Mouse (Mus musculus) heart, postnatal 25 days (tissue): ENCODE data around the gene Tmem198b. TPM values are rescaled to one million over a fixed set of nuclear protein-coding genes. Genes with fewer than 3 reads are reported as not detected.
"Not testable (repeated sequence)": the region's sequence is repeated elsewhere in the genome, so short reads cannot be mapped to it uniquely, and the experiment has no call there.

Source experiments
- DNase-seq: peaks from one replicate; pipeline ENCODE4 v3.0.0; 2022; ENCODE audit warnings: low spot score
- intact Hi-C: fragments of 180-260 bp; cut with DNase I; formaldehyde crosslinking; loops from one replicate; pipeline ENCODE4 v1.15.1; 2025
- total RNA-seq, 2 experiments: library from RNA; stranded (reverse); gene quantifications; 2 replicates each; pipeline ENCODE4 v1.2.3; 2021

The Tmem198b gene
- 1 to 10 TPM; 5.8 to 6.4 TPM for total RNA-seq

DNA sequence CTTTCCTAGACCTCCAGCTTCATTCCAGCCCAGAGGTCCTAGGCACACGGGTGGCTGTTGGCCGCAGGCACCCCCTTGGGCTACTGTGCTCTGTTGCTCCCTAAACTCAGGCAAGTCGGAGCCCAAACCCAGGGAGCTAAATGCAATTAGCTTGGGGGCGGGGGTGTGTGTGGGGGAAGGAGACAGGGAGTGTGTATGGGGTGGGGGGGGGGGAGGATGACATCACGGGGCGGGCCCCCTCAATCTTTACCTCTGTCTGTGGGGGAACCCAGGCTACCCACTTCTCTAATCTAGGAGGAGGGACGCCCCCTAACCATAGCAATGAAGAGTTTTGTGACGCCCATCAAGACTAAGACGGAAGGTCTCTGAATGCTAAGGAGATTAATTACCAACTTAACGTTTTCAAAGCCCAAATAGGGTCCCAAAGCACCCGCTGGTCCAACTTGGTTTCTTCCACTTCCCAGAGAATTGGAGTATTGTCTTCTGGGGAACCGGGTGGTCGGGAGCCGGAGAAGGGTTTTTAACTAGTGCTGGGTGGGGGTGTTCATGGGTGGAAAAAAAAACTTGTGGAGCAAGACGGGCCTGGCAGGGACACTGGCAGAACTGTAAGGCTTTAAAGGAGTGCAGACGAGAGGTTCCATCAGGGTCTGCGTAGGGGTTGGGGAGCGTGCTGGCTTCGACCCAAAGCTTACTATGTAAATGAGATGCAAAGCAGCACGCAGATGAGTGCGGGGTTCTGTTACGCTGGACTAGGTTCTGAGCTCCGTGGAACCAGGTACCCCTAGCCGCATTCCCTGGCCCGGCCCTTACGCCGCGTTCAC, at the start of gene Tmem198b:
TSS of gene Tmem198b (minus strand) at position 100 of the 821 bp plus-strand sequence.
- peak; percentile 58 for DNase-seq
- intact Hi-C loops: loop anchor here (1.0 kb wide), 1 partner anchor 56 kb away; no protein-coding TSS in a partner anchor

DNA sequence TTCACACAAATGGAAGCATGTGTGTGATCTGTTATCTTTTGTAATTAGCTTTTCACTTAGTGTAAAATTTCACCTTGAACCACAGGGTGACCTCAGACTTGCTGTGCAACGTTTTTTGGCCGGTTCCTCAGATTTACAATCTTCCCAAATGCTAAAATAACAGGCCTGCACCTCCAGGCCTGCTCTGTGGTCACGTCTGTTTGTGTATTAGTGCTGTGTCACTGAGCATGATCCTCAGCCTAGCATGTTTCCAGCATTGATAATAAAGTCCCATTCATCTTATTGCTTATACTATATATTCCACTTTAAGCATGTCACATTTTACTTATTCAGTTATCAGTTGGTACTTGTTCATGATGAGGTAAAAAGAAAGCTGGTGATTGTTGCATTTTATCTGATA, 46.2 kb upstream of the Tmem198b start:
- intact Hi-C loops: no loop called here
- no peak for DNase-seq

DNA sequence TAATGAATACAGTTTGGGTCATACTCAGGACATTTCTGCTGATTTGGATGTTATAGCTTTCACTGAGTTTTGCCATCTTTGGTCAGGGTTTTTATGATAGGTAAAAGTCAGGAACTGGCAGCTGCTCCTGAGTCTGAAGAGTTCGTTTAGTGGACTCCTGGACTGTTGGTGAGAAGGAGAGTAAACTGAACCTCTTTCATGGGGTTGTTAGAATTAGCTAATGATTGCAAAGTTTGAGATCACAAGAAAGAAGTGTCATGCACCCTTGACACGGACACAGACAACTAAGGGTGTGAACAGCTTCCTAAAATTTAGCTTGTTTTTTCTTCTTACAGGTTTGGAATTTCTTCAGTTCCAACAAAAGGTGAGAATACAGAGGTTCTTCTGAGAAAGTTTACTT, 44.3 kb upstream of the Tmem198b start:
- DNase-seq: no peak
- intact Hi-C loops: loop anchor here (10.0 kb wide), 1 partner anchor 126 kb away; no protein-coding TSS in a partner anchor

DNA sequence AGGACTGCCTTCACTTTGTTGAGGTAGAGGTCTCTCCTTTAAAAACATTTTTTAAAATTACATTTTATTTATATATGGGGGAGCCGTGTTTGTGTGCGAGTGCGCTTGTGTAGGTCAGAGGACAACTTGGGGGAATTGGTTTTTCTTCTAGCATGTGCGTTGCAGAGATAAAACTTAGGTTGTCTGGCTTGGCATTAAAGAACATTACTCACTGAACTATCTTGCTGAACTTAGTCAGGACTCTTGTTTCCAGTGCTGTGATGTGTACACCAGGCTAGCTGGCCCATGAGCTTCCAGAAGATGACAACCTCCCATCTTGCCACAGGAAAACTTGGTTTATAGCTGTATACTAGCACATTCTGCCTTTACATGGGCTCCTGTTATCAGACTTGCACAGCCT, 42.5 kb upstream of the Tmem198b start:
- DNase-seq: no peak
- intact Hi-C loops: loop anchor here (10.0 kb wide), 1 partner anchor 128 kb away; no protein-coding TSS in a partner anchor

DNA sequence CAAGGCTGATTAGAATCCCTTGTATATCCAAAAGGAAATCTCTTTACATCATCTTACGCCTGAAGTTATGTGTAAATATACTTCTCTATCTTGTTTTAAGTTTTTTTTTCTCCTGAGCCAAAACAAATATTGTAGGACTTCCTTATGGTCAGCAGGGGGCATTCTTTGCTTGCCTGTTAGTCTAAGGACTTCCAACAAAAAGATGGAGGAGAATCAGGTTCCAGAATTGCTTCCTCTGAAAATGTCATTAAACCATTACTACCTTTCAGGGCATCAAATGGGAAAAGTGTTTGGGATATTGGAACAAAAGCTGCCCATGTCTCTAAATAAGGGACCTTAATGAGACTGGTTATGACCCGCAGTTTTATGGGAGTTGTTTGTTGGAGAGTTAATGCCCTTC, 41.3 kb upstream of the Tmem198b start:
- intact Hi-C loops: loop anchor here (1.0 to 10.0 kb wide), 2 partner anchors 50 to 129 kb away; no protein-coding TSS in a partner anchor
- DNase-seq: no peak

DNA sequence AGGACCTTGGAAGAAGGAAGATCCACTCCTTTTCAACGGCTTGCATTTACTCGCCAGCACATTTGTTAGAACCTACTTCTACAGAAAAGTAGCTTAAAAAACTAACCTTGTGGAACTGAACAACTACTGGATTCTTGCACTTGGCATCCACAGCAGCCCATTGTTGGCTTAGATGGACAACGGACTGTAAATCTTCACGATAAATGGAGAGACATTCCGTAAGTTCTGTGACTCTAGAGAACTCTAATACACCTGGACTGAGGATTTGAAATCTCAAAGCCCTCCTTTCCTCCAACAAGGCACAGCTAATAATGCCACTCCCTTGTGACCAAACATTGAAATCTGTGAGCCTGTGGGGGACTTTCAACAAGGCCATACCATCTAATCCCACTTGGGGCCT, 39.1 kb upstream of the Tmem198b start:
- intact Hi-C loops: loop anchor here (10.0 kb wide), 1 partner anchor 132 kb away; no protein-coding TSS in a partner anchor
- DNase-seq: no peak

DNA sequence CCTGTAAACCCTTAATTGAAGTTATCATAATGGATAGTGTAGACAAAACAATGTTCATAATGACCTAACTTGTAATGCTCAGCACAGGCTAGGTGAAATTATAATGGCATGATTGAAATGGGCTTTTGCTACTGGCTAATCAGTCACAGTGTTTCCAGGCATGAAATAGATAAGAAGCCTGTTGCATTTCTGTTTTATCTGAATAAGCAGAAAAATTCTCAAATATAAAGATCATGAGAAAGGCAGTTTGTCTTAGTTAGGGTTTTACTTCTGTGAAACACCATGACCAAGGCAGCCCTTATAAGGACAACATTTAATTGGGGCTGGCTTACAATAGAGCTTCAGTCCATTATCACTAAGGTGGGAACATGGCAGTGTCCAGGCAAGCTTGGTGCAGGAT, 36.4 kb upstream of the Tmem198b start:
- no peak for DNase-seq
- intact Hi-C loops: loop anchor here (10.0 kb wide), 1 partner anchor 134 kb away; no protein-coding TSS in a partner anchor

DNA sequence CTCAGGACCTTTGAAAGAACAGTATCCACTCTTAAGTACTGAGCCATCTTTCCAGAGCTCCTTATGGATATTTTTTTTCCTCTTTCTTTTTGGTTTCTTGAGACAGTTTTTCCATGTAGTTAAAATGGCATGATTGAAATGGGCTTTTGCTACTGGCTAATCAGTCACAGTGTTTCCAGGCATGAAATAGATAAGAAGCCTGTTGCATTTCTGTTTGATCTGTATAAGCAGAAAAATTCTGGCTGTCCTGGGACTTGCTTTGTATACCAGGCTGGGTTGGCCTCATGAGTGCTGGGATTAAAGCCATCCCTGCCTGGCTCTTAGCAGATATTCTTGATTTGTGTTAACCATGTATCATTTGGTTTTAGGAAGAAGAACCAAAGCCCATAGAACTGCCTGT, 35.3 kb upstream of the Tmem198b start:
- intact Hi-C loops: no loop called here
- no peak for DNase-seq

DNA sequence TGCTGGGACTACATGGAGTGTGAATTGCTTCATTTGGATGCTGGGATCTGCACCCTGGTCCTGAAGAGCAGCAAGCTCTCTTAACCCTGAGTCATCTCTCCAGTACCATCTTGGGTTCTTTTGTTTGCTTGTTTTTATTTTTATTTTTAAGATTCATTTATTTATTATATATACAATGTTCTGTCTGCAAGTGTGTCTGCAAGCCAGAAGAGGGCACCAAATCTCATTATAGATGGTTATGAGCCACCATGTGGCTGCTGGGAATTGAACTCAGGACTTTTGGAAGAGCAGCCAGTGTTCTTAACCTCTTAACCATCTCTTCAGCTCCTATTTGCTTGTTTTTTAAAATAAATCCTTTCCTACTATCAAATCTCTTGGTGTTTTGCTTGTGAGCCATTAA, 33.2 kb upstream of the Tmem198b start:
- intact Hi-C loops: no loop called here
- no peak for DNase-seq

DNA sequence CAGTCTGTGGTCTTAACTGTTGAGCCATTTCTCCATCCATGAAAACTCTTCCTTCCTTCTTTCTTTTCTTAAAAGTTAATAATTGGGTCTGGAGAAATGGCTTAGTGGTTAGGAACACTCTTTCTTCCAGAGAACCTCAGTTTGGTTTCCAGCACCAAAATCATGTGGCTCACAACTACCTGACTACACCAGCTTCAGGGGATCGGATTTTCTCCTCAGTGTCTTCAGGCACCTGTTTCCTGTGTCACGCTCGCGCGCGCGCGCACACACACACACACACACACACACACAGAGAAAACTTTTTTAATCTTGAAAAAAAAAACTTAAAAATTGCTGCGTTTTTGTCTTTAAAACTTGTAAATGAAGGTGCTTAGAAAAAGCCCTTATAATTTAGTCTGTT, 19.7 kb upstream of the Tmem198b start:
- DNase-seq: no peak
- intact Hi-C loops: no loop called here

DNA sequence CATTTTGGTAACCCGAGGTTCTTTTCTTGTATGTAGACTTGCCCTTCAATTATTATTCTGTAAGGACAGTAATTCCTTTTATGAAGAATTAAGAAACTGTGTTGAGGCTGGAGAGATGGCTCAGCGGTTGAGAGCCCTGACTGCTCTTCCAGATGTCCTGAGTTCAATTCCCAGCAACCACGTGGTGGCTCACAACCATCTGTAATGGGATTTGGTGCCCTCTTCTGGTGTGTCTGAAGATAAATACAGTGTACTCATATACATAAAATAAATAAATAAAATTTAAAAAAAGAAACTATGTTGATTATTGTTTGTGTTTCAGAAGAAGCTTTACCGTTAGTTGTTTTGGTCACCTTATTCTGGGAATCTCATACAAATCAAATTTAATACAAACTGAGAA, 18.9 kb upstream of the Tmem198b start:
- intact Hi-C loops, DNase-seq: not testable (repeated sequence)

DNA sequence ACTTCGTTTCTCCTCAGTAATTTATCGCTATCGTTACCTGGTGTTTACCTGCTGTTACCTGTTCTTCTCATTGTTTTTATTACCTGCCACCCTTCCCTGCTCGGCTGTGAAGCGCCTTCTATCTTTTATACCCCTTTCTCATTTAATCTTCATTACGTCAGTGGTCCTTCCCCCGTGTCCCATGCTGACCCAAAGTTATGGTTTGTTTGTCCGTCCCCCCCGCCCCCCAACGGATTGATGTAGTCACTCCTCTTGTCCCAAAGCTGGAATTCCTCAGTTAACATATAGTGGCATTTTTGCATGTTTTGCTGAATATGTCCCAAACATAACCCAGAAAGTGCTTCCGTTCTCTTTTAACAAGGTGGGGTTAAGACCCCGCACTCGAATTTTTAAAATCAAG, 18.0 kb upstream of the Tmem198b start:
- intact Hi-C loops: no loop called here

DNA sequence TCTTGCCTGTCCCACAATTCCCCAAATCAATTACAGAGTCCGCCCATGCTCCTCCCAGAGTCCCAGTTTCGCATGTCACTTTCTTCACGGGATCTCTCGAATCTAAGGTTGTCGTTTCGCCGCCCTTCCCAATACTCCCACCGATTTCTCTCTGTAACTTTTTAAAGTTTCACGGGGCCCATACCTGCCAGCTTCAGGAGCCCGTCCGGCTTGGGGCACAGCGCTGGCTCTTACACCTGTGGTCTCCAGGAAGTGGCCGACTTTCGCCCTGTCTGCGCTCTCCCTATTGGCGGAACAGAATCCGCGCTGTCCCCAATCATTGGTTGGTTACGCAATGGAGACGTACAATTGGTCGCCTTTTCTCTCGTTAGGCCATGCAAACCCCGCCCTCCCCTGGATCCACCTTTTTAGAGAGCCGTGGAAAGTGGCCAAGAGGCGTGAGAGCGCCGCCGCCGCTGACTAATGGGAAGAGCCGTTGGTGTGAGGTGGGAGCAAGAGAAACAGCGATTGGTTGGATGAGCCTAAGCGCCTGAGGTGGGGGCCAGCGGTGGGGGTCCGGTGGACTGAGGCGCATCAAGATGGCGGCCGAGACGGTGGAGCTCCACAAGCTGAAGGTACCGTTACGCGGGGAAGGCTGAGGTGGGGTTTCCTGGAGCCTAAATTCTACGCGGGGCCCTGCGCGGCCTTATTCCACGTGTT, 17.3 kb upstream of the Tmem198b start, which contains the start of gene Ormdl2:
TSS of gene Ormdl2 (minus strand) at position 288 of the 699 bp plus-strand sequence.
- peak; percentile 98 for DNase-seq
- intact Hi-C loops: loop anchor here (2.0 kb wide), 1 partner anchor 15 kb away; no protein-coding TSS in a partner anchor

More for the DNA sequence above, 18.0 kb upstream of the Tmem198b start:
- DNase-seq: no peak

DNA sequence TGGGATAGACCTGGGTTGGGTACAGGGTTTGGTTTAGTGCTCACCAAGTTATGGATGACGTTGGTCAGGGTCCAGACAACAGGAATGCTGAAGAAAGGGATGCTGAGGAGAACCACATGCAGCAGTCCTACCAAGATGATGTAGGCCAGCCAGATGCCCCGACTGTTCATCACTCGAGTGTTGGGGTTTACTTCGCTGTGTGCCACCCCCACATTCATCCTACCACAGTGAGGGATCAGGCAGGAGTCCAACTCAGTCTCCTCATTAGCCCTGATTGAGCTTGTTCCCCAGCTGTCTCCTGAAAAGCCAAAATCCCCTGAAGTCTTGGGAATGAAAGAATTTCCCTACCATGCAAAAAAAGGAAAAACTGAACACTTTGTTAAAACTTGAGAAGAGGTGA, 16.0 kb upstream of the Tmem198b start:
- no peak for DNase-seq
- intact Hi-C loops: loop anchor here (2.0 kb wide), 1 partner anchor 13 kb away; no protein-coding TSS in a partner anchor

DNA sequence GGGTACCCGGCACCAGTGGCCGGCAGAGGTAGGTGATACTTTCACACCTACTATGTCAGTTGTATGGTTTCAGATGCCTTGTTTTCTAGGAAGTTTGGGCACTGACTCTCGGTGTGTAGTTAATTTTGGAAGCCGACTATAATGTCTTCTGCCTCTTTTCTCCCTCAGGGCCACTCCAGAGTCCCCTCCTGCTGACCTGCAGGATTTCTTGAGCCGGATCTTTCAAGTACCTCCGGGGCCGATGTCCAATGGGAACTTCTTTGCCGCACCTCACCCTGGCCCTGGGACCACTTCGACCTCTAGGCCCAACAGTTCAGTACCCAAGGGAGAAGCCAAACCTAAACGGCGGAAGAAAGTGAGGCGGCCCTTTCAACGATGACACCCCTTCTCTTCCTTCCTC, 12.9 kb upstream of the Tmem198b start, which contains the start of gene Sarnp:
TSS of gene Sarnp (plus strand) at position 301 of the 400 bp plus-strand sequence.
- intact Hi-C loops: no loop called here

DNA sequence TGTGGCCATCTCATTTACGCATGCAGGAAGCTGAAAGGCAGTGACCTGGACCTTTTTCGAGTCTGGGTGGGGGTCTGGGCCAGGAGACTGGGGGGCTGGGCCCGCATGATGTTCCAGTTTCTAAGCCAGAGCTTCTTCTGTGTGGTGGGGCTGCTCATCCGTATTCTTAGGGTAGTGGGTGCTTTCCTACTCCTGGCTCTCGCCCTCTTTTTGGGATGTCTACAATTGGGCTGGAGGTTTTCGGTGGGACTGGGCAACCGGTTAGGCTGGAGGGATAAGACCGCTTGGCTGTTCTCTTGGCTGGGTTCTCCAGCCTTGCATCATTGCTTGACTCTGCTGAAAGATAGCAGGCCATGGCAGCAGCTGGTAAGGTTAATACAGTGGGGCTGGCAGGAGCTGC, 2.8 kb upstream of the Tmem198b start:
- intact Hi-C loops: loop anchor here (2.0 kb wide), 1 partner anchor 14 kb away; the partner anchor contains the start of gene Ormdl2
- no peak for DNase-seq

More for the DNA sequence above, 12.9 kb upstream of the Tmem198b start, which contains the start of gene Sarnp:
- DNase-seq: no peak

DNA sequence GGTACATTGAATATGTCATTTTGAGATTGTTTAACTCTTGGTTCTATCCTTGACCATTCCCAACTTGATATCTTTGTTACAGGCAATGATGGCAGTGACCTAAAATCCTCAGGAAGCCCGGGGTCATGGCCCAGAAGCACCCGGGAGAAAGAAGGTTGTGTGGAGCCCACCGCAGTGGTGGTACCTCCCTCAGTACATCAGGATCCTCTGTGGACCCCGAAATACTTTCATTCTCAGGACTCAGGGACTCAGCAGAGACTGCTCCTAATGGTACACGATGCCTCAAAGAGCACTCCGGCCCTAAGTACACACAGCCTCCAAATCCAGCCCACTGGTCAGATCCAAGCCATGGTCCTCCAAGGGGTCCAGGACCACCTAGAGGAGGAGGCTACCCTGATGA, 1.9 kb upstream of the Tmem198b start:
- intact Hi-C loops: loop anchor here (2.0 kb wide), 1 partner anchor 15 kb away; the partner anchor contains the start of gene Ormdl2
- no peak for DNase-seq

DNA sequence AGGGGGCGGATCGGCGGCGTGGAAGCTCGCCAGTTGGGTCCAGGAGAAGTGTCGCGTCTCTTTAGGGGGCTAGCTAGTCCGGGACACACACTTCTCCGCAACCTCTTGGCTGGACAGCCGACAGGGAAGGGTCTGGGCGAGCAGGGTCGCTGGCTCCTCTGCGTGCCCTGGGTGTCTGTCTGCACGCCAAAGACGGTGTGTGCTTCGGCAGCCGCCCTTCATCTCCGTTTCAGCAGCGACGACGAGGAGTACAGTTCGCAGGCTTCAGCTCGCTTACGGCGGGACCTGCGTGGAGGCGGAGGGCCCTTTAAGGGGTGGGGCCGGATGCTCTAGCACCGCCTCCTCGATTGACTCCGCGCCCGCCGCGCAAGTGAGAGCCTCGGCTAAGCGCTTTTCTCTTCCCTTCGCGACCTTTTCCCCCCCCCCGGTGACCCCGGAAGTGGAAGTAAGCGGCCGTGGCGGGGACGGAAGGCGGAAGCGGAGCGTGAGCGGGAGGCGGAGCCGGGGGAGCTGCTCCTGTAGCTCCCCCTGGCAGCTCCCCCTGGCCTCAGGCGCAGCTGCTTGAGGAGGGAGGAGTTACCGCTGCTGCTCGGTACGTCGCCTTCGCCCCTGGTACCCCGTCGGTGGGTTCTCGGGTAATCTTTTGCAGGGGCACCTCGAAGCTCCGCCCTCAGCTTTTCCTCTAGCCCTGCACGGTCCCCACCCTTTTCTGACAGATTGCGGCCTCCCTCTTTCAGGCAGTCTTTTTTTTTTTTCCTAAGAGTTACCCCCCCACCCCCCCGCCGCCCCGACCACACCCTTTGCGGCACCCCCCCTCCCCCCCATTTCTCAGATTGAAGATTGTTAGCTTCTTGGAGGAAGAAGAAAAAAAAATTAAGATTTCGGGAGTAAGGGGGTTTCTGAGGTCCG, 1.2 kb upstream of the Tmem198b start:
- intact Hi-C loops: loop anchor here (1.0 kb wide), 1 partner anchor 57 kb away; no protein-coding TSS in a partner anchor
- peak; percentile 92 for DNase-seq

DNA sequence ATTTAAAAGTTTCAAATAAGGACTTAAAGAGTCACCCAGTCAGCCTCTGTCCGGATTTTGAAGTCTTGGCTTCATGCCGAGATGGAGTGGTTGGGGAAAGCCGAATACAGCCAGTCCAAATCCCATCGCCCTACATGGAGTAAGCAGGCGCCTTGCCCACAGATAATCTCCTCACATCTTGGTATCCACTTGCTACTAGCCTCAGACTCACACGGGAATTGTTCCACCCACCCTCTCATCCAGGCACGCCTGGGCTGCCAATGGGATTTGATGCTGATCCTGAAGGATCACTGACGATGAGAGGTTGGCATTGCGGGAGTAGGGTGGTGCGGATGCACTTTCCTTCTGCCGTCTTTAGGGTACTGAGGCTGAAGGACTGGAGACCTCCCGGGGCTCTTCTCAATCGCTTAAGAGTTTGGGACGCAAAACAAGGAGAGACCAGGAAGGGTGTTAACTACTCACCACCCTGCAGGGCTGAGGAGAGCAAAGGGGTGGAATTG, 349 bp downstream of the Tmem198b start, which contains the start of gene Dnajc14:
TSS of gene Dnajc14 (plus strand) at position 292 of the 500 bp plus-strand sequence.
- intact Hi-C loops: loop anchor here (2.0 kb wide), 1 partner anchor 23 kb away; no protein-coding TSS in a partner anchor

More for the DNA sequence above, 349 bp downstream of the Tmem198b start, which contains the start of gene Dnajc14:
- DNase-seq: peak; percentile 55
